Mouse (Mus musculus) kidney, adult 2 months (tissue): ENCODE measurements around the gene Nup107.

Source experiments
- CTCF ChIP-seq: fragments of 200-500 bp; conservative IDR thresholded peaks from 2 replicates; pipeline ENCODE4 v1.5.1; 2011; ENCODE audit warnings: low read depth, mild to moderate bottlenecking, control low read depth, low read length, moderate library complexity, mixed read lengths; ENCODE audit not compliant: insufficient read depth, insufficient read length
- POLR2A ChIP-seq: fragments of 200-500 bp; IDR thresholded peaks from one replicate; pipeline ENCODE4 v1.6.1; 2011; ENCODE audit warnings: low read depth, low read length, control low read depth

GRCm38 (mm10) chr10:117740171-117740570 is 52.3 kb downstream of the Nup107 start:
- TF ChIP-seq CTCF (no peak), POLR2A (no peak)
